Mouse (Mus musculus) layer of hippocampus, postnatal 14 days (tissue): Measurements from ENCODE around the gene Gm20914. TPM values are rescaled to one million over a fixed set of nuclear protein-coding genes. Genes with fewer than 3 reads are reported as not detected.
"Not testable (repeated sequence)": the region's sequence is repeated elsewhere in the genome, so short reads cannot be mapped to it uniquely, and the experiment has no call there.

ENCODE experiments used
- DNase-seq, 2 experiments: peaks; one replicate each; pipeline ENCODE4 v3.0.0; 2021 to 2022; ENCODE audit warnings: low spot score in 2 of 2, mixed read lengths in 1 of 2
- long read RNA-seq, 2 experiments: library from polyadenylated mRNA; stranded (forward); transcript quantifications; one replicate each; pipeline ENCODE4 v2.0.0; 2021
- total RNA-seq, 2 experiments: library from RNA; stranded (reverse); gene quantifications; 2 replicates each; pipeline ENCODE4 v1.2.3; 2021

Gene Gm20914
- not detected for total RNA-seq
- long read RNA-seq, experiment 1, result 0 reads
- long read RNA-seq, experiment 2, result 0 reads

DNA sequence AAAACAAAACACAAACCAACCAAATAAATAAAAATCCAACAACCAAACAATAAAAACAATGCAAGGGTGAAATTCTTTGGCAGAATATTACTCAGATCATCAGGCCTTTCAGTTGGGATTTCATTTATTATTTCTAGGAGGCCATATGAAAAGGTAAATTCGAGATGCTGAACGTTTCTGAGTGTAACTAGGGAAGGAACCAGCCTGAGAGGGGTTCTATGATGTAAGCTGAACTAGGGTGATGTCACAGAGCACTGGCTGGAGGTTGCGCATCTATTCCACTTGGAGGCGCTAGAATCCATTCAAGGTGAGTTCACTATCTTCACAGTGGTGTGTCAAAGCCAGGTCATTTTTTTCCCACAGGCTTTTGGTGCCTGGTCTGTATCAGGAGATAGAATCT lies at the start of gene Gm20914:
Gm20914 (plus strand) TSS at position 301 of the 400 bp plus-strand sequence.
- DNase-seq, result not testable (repeated sequence)

Other genes with a start within 250 kb of the Gm20914 start
- gene Gm21854, start 69.0 kb upstream of the Gm20914 start, total RNA-seq, result not detected
- gene Gm28171, start 67.4 kb downstream of the Gm20914 start, total RNA-seq, result not detected
- gene Gm21778, start 216.5 kb downstream of the Gm20914 start, total RNA-seq, result not detected